Mouse (Mus musculus) lung, embryonic 14.5 days (tissue): ENCODE measurements at regions not wholly inside any gene's neighbourhood (a gene's known extent, or its start where the extent isn't known, plus 50 kb on each side); places are given as distances from the start of the nearest gene placed in this dataset.
A peak's percentile ranks its signal among the peaks of the same experiment; 100 is the strongest.

Experiments
- ATAC-seq: fragments of 200-750 bp; cut with Nextera tagmentation; 2 replicates; pipeline ENCODE4 v1.8.0; 2017; ENCODE audit warnings: mild to moderate bottlenecking, moderate TSS enrichment, moderate library complexity; ENCODE audit not compliant: insufficient read depth
- DNase-seq: peaks from one replicate; pipeline ENCODE4 v3.0.0-alpha.2; 2015
- H3K27ac ChIP-seq: fragments of 300-500 bp; sonication (generic); 2 replicates; pipeline ENCODE4 v1.5.1; 2014; ENCODE audit warnings: low read depth, mild to moderate bottlenecking, moderate library complexity
- H3K27me3 ChIP-seq: fragments of 300-500 bp; sonication (generic); 2 replicates; pipeline ENCODE4 v1.6.1; 2014; ENCODE audit warnings: low read length, control low read depth; ENCODE audit not compliant: insufficient read depth
- H3K36me3 ChIP-seq: fragments of 300-500 bp; sonication (generic); 2 replicates; pipeline ENCODE4 v1.6.1; 2014; ENCODE audit warnings: control low read depth; ENCODE audit not compliant: insufficient read depth
- H3K4me1 ChIP-seq: fragments of 300-500 bp; sonication (generic); 2 replicates; pipeline ENCODE4 v1.6.1; 2014; ENCODE audit warnings: antibody characterized with exemption, control low read depth; ENCODE audit not compliant: insufficient read depth
- H3K4me2 ChIP-seq: fragments of 300-500 bp; sonication (generic); 2 replicates; pipeline ENCODE4 v1.6.1; 2014; ENCODE audit warnings: mild to moderate bottlenecking
- H3K4me3 ChIP-seq: fragments of 300-500 bp; sonication (generic); 2 replicates; pipeline ENCODE4 v1.5.1; 2014; ENCODE audit warnings: low read depth, low read length
- H3K9ac ChIP-seq: fragments of 300-500 bp; sonication (generic); 2 replicates; pipeline ENCODE4 v1.6.1; 2014
- H3K9me3 ChIP-seq: fragments of 300-500 bp; sonication (generic); 2 replicates; pipeline ENCODE4 v1.6.1; 2016; ENCODE audit warnings: low read depth, low read length, control low read depth
- CTCF ChIP-seq: IDR thresholded peaks from 2 replicates; pipeline ENCODE4 v1.5.1; 2016; ENCODE audit warnings: antibody characterized with exemption, low read depth
- WGBS: fragments of 180-500 bp; shearing (Covaris S2); extraction: QIAGEN DNeasy Blood & Tissue Kit; methylation state at CpG from one replicate; pipeline ENCODE4 v1.1.7; 2014; 5-methylcytosine and 5-hydroxymethylcytosine counted together

- Histone ChIP-seq H3K4me2 (no peak overlapping the region), H3K9ac (no peak overlapping the region), H3K27me3 (no peaks in the 10 kb centered on the region), H3K36me3 (no peaks in the 10 kb centered on the region), H3K4me3 (no peak overlapping the region), H3K4me1 (no peaks in the 10 kb centered on the region), H3K9me3 (no peaks in the 10 kb centered on the region), H3K27ac (no peak overlapping the region)
- WGBS = 22% methylated on average over 1 of the region's 1 CpGs
- no peak for TF ChIP-seq CTCF
- no peak for DNase-seq
- no peak for ATAC-seq
These were observed 764.5 kb downstream of the Vgll3 start for GRCm38 (mm10) chr16:66579551-66579950.

- Histone ChIP-seq H3K36me3 (no peaks in the 10 kb centered on the region), H3K4me1 (no peaks in the 10 kb centered on the region), H3K9ac (no peak overlapping the region), H3K9me3 (no peaks in the 10 kb centered on the region), H3K4me2 (peak overlapping the region; percentile 48; the same call in 1 of the 2 replicates), H3K4me3 (no peak overlapping the region), H3K27ac (no peak overlapping the region), H3K27me3 (no peaks in the 10 kb centered on the region)
- TF ChIP-seq CTCF = no peak
- ATAC-seq = peak; percentile 62; the same call in 1 of the 2 replicates
- peak; percentile 38 for DNase-seq
- WGBS = 5% methylated on average over 12 of the region's 12 CpGs
These were observed 770.7 kb downstream of the Vgll3 start for GRCm38 (mm10) chr16:66585698-66586284.

DNA sequence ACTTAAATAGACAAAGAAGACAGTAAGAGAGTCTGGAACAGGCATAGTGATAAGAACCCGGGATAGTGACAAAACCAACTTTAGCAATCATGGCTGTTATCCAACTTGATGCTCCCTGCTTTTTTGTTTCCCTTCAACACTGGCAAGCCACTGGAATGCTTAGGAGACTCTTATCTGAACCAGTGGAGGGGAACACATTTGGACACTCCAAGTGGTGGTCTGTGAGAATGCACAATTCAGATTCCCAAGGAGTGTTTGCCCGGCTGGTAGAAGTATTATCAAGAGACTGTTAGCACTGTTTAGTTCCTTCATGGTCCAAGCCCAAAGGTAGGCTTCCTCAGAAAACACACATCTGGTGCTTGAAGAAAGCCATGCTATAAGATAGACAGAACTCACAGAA, 787.2 kb downstream of the Vgll3 start:
- H3K9me3 ChIP-seq = no peaks in the 10 kb centered on the region
- peak; percentile 14 for DNase-seq
- no peak overlapping the region for H3K9ac ChIP-seq
- WGBS = 43% methylated on average over 2 of the region's 2 CpGs
- peak; percentile 16; the same call in 1 of the 2 replicates for TF ChIP-seq CTCF
- no peaks in the 10 kb centered on the region for H3K36me3 ChIP-seq
- no peak overlapping the region for H3K4me3 ChIP-seq
- no peaks in the 10 kb centered on the region for H3K27me3 ChIP-seq
- no peak overlapping the region for H3K27ac ChIP-seq
- no peak overlapping the region for H3K4me2 ChIP-seq
- no peaks in the 10 kb centered on the region for H3K4me1 ChIP-seq
- no peak for ATAC-seq

GRCm38 (mm10) chr16:66602686-66603085, 787.6 kb downstream of the Vgll3 start:
- DNase-seq = no peak
- WGBS = 71% methylated on average over 3 of the region's 3 CpGs
- no peaks in the 10 kb centered on the region for H3K9me3 ChIP-seq

DNA sequence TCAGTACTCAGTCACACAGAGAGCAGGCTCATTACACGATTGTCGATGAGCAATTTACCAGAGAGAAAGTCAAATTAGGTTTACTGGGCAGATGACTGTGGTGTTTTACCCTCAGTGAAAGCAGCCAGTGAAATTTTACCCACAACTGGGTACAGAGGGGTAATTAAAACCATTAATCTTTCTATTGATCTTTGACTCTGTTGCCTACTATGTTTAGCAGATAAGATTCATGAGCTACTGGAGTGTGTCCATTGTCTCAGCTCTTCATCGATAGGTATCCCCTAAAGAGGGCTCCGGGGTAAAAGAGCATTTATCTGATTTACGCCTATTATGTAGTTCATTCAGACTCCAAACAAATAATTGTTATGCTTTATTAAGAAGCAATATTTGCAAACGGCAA, 788.8 kb downstream of the Vgll3 start:
- no peak for TF ChIP-seq CTCF
- Histone ChIP-seq H3K4me3 (no peak overlapping the region), H3K4me1 (no peaks in the 10 kb centered on the region), H3K36me3 (no peaks in the 10 kb centered on the region), H3K27me3 (no peaks in the 10 kb centered on the region), H3K9ac (no peak overlapping the region), H3K9me3 (no peaks in the 10 kb centered on the region), H3K4me2 (no peak overlapping the region), H3K27ac (no peak overlapping the region)
- DNase-seq (no peak), ATAC-seq (no peak)
- WGBS = 74% methylated on average over 6 of the region's 6 CpGs

More at GRCm38 (mm10) chr16:66602686-66603085, 787.6 kb downstream of the Vgll3 start:
- Histone ChIP-seq H3K36me3 (no peaks in the 10 kb centered on the region), H3K27ac (no peak overlapping the region), H3K4me1 (no peaks in the 10 kb centered on the region), H3K4me2 (no peak overlapping the region), H3K4me3 (no peak overlapping the region), H3K9ac (no peak overlapping the region), H3K27me3 (no peaks in the 10 kb centered on the region)
- no peak for TF ChIP-seq CTCF
- no peak for ATAC-seq
